Mouse (Mus musculus) granulocyte monocyte progenitor cell, adult 5-6 weeks (primary cell): ENCODE data around the gene Apba1. TPM values are rescaled to one million over a fixed set of nuclear protein-coding genes. Genes with fewer than 3 reads are reported as not detected.

Source experiments
- ATAC-seq: replicated peaks from 2 replicates; pipeline ENCODE4 v1.8.0; 2016; ENCODE audit warnings: mild to moderate bottlenecking, moderate TSS enrichment, inconsistent platforms; ENCODE audit not compliant: poor library complexity, severe bottlenecking
- total RNA-seq, 2 experiments: library from RNA; stranded (forward) in 1 of 2; stranded (reverse) in 1 of 2; fragments of 200-712, 200-1000 nt in 1 of 2; fragments of >200 nt in 1 of 2; fragmentation: Nextera tagmentation in 1 of 2; gene quantifications; 2 replicates each; pipeline ENCODE4 v1.2.3; 2014 to 2017

Gene Apba1
- total RNA-seq (2014; fragmentation: Nextera tagmentation), result 12.0 and 12.4 TPM in 2 replicates
- 10.3 and 13.6 TPM in 2 replicates for total RNA-seq (2017)

DNA sequence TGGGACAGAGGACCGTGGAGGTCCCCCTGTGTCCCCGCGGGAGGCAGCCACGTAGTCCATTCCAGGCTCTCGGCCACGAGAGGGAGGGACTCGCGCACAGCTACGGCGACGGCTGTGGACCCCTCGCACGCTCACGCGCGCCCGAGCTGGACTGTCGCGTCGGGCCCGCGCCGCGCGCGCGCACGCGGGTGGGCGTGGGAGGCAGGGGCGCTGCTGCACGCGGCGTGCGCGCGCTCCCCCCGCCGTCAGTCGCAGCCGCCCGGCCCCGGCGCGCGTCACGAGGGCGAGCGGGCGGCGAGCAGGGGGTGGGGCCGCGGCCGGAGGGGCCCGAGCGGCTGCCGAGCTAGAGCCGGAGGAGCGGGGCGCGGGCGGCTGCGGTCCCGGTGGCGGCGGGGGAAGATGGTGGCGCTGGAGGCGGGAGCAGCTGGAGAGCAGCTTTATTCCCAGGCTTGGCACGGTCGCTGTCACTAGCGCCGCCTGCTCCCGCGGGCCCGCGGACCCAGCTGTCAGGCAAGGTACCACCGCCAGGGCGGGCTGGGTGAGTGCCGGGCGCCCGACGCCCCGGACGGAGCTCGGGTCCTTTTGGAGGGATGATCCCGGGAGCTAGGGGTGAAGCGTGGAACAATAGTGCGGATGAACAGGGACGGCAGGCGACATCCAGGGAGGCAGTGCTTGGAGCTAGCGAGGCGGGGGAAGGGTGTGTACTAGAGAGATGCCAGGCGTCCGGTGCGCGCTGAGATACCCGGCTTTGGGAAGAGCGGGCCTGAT, at the start of gene Apba1:
Gene Apba1, plus strand, starts transcription at position 334 of the 768 bp plus-strand sequence.
- peak; percentile 48 for ATAC-seq

DNA sequence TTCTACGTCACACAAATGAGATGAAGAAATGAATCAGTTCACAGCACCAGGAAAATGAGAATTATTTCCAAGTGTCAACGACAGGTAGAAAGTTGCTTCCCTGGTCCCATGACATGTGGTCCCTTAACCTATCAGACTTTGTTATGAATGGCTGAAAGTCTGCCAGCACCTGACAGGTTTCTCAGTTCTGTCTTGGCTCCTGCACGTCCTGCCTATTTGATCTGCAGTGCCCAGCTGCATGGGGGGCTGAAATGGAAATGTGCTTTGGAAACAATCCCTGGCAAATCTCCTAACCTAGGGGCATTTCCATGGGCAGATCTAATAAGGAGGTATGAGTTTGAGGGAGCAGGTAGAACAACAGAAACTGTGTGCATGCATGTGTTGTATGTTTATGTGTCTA, 12.2 kb upstream of the Apba1 start:
- no peak for ATAC-seq

DNA sequence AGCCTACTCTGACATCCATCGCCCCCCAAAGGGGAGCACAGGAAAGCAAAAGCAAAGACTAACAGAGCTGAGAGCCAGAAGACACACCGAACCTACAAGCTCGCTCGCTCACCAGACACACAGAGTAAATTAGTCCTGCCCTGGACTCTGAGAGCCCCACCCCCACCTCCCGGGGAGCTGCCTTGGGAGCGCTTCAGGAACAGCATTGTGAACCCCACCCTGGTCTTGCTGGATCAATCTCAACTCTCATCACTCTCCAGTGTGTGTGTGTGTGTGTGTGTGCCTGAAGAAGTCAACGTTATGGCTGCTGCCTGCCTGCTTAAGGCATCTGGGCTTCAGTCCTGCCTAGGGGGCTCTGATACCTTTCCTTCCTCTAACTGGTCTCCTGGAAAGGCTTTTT, 1.7 kb upstream of the Apba1 start:
- ATAC-seq, result no peak

DNA sequence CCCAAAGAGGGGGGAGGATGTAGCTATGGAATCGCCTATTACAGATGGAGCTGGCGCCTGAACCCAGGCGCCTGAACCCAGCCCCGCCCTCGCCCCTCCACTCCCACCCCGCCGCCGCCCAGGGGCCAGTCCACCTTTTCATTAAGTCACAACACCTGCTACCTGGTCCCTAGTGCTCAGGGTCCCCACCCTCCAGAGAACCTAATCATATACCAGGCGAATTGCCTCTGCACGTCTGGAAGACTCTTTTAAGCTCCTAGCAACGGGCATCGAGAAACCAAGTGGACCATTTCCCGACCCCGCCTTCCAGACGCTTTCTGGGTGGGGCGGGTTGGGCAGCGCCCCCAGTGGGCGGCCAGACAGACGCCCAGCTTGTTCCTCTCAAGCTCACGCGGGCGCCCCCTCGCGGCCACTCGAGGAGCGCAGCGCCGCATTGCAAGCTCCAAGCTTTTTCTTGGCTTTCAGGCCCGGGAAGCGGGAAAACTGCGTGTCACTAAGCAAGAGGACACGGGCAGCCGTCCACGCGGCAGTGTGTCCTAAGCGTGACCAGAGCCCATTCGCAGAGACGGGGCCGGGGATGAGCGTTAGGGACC, 630 bp upstream of the Apba1 start:
- peak; percentile 72 for ATAC-seq

DNA sequence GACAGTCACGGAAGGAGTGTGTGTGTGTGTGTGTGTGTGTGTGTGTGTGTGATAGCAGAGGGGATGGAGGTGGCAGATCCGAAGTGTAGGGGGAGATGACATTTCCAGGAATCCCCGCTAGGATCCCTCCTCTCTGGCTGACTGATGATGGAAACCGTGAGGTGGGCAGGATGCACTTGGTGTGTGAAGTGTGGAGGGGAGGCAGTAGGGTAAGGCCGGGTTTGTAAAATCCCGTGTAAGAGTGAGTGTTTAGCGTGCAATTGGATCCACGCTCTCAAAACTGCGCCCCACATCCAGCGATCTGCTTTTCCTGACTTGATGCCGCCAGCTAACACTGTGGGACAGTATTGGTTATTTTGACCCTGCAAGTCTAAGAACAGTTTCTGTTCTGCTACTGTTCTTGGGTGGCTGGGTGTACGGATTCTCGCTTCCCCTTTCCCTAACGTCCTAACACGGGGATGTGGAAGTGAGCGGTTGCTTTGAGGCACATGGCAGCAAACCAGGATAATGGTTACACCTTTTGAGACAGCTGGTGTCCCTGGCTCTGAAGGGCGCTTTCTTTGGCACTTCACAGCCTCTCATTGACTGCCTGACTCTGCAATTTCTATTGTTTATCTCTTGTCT, 747 bp downstream of the Apba1 start:
- peak; percentile 79 for ATAC-seq

DNA sequence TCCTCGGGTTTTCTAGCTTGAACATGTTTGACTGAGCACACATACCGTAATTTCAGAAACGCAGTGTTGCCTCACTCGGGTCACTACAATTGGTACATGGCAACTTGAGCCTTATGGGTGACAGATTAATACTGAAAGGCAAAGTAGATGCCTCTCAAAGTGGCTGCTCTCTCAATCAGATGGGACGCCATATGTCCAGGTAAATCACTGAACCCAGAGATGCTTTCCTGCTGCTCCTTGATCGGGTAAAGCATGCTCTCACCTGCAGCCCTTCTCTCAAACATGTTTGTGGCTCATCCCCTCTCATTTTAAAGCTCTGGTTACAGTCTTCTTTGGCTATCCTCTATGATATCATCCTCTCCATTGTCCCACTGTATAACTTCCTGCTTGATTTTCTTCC, 4.7 kb downstream of the Apba1 start:
- no peak for ATAC-seq

DNA sequence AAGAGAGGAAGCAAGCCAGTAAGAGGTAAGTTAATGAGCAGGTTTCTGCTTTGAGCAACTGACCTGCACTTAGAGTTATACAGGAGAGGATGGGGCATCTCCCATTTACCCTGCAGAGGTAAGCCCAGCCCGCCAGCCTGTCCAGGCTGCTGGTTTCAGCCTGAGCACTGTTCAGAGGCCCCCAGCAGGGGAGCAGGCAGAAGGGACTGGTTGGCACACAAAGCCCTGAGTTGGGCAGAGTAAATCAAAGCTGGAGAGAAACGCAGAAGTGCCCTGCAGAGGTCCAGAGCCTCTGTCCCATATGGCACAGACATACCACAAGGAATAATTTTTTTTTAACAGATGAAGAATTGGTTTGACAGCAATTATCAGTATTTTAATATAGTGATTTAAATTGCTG, 5.4 kb downstream of the Apba1 start:
- no peak for ATAC-seq

DNA sequence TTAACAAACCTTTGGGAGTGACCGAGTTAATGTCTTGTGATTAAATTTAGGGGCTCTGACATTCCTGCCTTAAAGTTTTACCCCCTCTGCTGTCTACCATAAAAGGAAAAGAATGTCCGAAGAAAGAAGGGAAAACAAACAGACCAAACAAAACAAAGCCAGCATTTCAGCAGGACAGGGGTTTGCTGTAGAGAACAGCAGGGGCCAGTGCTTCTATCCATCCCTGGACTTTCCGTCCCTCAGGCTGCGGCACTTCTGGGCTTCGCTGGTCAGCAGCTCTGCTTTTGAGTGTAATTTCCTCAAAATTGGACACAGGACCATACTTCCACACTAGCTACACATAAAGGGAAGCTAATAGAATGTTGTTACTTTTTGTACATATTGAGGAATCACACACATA, 10.2 kb downstream of the Apba1 start:
- ATAC-seq, result no peak

DNA sequence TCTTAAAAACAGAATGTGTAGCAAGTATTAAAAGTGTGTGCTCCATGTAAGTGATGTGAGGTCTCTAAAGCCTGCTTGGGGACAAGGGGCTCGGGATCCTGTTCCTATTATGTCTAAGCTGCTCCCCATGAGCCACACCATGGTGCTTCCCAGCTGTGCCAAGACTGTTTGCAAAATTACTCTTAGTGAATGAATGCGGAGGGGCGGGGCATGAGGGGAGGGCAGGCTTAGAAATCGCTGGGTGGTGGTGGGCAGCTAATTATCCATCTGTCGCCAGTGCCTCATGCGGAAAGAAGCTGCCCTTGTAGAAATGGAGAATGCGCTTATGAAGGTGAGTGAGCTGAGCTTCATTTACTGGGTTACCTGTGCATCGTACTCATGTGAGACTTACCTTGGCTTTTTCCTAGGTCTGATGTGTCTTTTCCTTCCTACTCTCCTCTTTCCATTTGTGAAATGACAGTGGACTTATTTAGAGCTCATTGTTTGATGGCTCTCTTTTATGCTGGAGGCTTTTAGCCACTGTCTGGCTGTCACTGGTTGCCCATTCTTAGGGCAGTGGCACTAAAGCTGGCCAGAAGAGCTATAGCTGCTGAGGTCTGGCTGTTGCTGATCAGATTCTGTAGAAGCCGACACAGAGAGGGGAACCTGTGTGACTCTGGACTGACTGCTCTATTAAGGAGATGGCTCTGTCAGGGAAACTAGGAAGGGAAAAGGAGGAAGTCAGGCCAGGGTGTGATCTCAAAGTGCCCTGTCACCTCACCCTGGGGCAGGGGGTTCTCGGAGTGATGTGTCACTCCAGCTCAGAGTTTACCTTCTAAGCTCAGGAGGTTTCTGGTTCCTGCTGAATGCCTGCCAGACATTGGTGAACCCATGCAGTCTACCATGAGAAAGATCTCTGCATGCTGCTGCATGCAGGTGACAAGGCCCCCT, 12.1 kb downstream of the Apba1 start:
- ATAC-seq, result peak; percentile 55

DNA sequence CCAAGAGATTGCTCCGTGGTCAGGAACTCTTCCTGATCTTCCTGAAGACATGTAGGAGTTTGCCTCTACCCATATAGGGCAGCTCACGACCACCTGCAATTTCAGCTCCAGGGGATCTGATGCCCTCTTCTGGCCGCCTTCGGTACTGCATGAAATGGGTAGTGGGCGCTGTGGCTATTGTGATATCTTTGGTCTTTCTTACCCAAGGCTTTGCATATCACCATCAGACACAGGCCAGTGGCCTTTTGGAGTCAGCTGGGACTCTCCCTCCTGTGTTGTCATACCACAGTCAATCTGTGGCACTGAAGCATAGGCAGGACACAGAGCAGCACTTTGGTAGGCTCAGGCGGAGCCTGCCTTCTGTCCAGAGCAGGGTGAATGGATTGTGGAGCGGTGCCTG, 13.3 kb downstream of the Apba1 start:
- peak; percentile 61 for ATAC-seq

DNA sequence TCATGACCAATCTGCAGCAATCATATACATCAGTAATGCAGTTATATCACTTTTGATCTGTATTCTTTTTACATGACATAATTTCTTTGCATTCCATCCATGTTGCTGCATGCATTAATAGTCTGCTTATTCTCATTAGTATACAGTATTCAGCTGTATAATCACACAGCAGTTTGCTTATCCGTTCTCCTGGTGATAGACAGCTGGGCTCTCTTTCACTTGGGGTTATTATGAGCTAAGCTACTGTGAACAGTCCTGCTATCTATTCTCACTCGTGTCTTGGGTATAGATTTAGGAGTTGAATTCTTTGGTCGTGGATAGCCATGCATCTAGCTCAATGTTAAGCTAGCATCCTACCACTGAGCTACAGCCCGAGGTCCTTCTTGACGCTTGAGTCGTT, 16.7 kb downstream of the Apba1 start:
- no peak for ATAC-seq

DNA sequence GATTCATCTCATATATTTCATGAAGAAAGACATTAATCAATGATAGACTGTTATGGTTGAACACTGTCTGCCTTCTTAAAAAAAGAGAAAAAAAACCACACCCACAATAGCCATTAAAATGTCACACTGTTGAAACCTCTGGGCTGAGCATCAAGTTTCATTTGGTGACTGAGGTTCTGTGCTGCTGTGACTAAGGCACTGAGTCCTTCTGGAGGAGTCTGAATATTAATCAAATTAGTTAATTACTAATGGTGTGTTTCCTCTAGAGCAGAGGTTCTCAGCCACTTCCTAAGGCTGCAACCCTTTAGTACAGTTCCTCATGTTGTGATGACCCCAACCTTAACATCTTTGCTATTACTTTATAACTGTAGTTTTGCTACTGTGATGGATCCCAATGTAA, 20.4 kb downstream of the Apba1 start:
- ATAC-seq, result no peak

DNA sequence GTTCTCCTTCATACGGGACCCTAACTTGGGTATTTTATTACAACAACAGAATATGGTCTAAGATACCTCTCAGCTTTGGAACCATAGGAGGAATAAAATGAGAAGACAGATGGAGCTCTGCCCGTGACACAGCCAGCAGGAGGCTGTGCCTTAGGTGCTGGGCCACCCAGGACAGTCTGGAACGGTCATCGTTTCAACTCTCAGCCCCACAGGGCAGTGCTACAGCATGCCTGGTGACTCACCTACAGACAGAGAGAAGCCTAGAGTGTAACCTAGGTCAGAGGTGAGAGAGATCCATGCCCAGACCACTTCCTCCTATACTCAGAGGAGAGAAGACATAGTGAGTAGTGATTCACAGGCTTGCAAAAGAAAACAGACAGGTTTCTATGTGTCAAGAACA, 21.4 kb downstream of the Apba1 start:
- no peak for ATAC-seq

DNA sequence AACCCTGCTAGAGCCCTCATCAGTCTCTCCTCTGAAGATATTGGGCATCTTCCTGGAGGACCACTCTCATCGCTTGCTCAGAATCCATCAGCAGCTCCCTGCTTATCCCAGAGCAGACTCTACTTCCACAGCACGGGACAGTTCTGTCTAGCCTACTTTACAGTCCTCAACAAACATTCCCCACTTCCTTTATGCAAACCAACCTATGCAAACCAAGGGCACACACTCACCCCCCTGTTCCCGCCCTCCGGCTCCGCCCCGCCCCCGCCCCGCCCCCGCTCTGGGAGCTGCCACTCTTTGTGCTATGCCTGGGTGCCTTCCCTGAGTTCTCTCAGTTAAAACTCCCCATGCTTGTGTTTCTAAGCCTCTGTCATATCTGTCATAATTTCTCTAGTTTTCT, 23.3 kb downstream of the Apba1 start:
- ATAC-seq, result peak; percentile 48; the same call in 1 of the 2 replicates

DNA sequence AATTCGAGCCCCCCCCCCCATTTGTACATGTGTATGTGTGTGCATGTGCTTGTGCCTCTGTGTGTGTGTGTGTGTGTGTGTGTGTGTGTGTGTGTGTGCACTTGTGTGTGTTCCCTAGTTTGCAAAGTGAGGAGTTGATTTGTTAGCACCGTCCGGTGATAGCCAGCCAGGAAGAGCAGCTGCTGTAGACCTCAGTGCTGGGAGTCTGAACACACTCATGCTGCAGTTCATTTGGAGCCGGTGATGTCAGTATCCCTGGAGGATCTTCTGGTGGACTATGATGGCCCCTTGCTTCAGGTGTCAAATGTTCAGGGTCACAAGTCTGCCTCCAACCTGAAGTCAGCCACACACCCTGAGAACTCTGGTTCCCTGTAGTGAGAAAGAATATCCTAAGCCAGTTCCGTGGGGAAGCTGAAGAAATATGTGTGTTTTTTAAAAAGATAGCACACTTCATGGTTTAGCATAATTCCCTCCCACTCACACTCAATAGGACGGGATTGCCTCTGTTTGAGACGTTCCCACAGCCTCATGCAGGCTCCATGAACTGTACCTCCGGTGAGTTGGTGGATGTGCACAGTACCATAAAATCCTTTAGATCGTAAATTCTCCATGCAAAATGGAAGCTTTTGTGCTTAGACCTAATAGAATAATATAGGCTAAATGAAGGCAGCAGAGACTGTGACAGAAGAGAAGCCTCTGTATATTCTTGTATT, 29.9 kb downstream of the Apba1 start:
- ATAC-seq, result no peak

DNA sequence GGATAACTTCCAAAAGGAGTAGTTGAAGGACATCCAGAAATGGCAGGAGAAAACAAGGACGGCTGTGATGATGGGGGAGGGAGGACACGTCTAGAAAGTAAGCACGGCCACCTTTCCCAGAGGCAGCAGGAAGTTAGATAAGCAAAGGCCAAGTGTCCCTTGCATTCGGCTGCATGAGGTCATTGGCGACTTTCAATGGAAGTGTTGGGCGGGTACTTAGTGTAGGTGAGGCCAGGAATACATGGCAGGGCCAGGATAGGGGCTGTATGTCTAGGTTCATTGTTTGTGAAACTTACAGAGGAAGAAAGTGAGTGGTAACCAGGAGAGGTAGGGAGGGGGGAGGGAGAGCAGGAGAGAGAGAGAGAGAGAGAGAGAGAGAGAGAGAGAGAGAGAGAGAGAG, 33.0 kb downstream of the Apba1 start:
- ATAC-seq, result no peak

DNA sequence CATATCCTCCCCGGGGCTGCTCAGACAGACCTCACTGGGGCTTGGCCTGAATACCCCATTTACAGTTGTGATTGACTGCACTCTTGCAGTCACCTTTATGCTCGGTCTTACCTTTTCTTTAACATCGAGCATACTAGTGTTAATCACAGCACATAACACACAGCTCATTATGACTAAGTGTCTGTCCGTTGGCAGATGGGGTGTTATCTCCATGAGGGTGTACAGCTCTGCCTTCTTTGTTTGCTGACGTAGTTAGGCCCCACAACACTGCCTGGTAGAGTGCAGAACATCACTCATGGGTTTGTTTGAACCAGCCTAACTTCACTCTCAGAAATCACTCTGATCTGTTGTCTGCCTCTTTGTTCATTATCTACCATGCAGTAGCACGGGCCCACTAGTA, 33.9 kb downstream of the Apba1 start:
- no peak for ATAC-seq

DNA sequence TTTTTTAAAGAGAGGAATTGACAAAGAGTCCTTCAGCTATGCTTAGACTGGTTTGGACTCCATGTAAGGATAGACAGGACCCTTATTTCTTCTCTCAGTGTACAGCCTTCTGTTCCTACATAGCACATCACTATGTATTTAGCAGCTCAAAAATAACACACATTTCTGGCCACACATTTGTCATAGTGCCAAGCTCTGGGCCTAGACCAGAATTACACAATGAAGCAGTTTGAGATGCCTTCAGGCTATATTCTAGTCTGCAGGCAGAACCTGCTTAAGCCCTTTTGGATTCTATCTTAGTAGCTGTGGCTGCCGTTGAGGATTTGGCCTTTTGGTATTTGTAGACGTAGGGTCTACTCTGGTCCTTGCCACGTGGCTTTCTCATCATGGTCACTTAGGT, 35.8 kb downstream of the Apba1 start:
- ATAC-seq, result no peak

DNA sequence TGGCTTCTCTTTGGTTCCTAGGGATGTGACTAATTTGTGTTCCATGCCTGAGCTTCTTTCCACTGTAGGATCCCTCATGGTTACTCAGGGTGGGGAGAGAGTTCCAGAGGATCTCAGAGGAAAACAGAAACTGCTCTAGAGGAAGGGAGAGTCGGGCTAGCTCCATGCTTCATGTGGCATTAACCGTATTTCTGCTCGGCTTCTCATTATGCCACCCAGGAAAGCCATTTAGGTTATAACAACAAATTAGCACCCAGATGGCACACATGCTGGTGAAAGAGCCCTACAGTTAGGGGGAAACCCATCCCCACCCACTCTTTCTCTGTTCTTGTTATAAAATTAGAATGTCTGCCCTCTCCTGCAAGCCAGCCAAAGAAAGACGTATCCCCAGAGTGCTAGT, 36.5 kb downstream of the Apba1 start:
- no peak for ATAC-seq

DNA sequence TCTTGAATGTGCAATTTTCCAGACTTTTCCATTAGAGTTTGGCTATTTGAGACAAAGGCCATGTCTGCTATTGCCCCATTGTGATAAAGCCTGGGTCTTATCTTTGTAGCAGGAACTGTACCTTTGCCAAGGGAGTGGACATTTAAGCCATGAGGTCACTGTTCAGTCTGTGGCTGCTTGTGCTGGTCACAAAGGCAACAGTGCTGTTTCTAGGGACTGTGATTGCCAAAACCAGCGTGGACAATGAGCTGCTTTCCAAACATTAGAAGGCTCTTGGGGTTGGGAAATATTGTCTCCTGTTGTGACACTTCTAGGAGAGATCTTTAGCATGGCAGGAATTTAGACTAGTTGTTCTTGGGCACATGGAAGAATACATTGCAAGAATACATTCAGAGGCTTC, 42.5 kb downstream of the Apba1 start:
- no peak for ATAC-seq
